Mouse (Mus musculus) left cerebral cortex, postnatal 25 days (tissue): ENCODE results near the gene Dtymk. TPM values are rescaled to one million over a fixed set of nuclear protein-coding genes. Genes with fewer than 3 reads are reported as not detected.

ENCODE experiments used
- DNase-seq, 2 experiments: peaks; one replicate each; pipeline ENCODE4 v3.0.0; 2022; ENCODE audit warnings: low spot score in 2 of 2, mixed read lengths in 1 of 2
- intact Hi-C: fragments of 180-260 bp; cut with DNase I; formaldehyde crosslinking; loops from one replicate; pipeline ENCODE4 v1.15.1; 2025
- total RNA-seq, 2 experiments: library from RNA; stranded (reverse); gene quantifications; 2 replicates each; pipeline ENCODE4 v1.2.3; 2021

Dtymk gene
- total RNA-seq, 2 experiments from 2014 or later, result 47.7 to 53.3 TPM

DNA sequence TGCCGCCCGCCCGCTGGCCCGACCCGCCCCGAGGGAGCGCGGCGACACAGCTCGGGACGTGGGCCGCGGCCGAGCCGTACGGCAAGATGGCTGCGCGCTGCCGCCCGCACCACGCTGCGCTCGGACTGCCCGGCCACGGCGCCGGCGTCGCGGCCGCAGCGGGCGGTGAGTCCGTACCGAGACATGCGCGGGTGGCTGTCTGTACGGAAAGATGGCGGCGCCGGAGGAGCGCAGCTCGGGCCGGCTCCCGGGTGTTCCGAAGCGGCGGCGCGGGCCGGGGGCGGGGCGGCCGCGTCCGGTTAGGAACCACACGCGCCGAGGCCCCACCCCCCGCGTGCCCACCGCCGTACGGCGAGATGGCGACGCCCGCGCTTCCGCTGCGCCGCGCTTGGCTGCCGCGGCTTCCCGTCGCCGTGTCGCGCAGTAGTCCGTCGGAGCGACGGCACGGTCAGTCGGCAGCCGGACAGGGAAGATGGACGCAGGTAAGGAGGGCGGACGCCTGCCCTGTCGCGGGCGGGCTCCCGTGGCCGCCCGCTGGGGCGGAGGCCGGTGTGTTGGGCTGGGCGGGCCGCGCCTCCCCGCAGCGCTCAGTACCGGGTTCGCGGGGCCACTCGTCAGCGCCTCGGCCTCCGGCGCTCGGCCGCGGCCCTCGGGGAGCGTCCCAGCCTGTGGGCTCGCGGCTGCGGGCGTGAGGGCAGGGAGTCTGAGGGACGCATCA is 47.0 kb downstream of the Dtymk start, which contains the start of gene Thap4:
TSS of gene Thap4 (minus strand) at position 292 of the 718 bp plus-strand sequence.
- intact Hi-C loops, result loop anchor here (1.0 kb wide), 2 partner anchors 49 to 119 kb away; partner anchors contain the start of gene Ing5
- DNase-seq, result peak; percentile 95 to 97

DNA sequence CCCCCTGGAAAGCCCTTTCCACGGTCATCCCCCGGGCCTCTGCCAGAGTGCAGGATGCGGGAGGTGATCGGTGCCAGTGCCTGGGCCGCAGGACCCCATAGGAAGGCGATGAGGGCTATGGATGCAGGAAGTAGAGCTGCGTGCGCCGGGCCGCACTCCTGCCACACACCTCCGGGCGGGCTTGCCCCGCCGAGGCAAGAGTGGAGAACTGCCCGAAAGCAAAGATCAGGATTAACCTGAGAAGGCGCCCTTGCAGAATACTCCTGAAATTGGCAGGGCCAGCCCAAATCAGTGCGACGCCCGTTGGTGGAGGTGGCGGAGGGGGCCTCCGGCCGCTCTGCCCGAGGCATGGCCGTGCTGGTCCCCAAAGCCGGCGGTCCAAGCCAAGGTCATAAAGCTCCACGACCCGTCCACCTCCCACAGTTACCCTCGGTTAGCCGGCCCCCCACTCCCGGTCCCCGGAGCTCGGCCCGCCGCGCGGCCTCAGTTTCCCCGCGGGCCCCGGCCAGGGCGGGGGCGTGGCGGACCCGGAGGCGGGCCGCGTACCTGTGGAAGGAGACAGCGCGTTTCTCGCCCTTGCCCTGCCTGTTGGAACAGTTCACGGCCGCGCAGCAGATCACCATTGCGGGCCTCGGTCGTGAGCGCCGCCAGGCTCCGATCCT is 47.7 kb downstream of the Dtymk start:
- intact Hi-C loops, result loop anchor here (1.0 kb wide), 2 partner anchors 49 to 119 kb away; partner anchors contain the start of gene Ing5

GRCm38 (mm10) chr1:93751290-93751689 is 50.4 kb downstream of the Dtymk start, which contains the start of gene Atg4b:
Gene Atg4b, plus strand, starts transcription at chr1:93751500.
- intact Hi-C loops, result no loop called here
- DNase-seq, result no peak

More for the DNA sequence above, 47.7 kb downstream of the Dtymk start:
- DNase-seq, result peak; percentile 20 to 37

DNA sequence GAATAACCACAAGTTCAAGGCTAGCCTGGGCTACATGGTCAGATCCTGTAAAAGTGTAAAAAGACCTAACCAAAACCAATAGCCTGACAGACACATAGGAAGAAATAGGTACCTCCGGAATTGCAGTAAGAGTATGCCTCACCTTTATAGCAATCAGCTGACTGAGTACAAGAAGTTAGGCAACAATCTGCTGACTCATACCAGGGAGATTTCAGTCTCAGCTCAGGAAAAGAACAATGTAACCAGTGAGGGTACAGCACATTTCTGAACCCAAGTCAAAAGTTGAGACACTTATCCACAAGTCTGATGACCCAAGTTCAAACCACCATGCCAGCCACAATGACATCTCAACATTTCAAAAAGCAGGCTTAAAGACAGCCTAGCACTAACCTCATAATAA is 53.2 kb downstream of the Dtymk start:
- intact Hi-C loops, result no loop called here
- DNase-seq, result no peak

- intact Hi-C loops, result no loop called here
- no peak for DNase-seq
Observed at GRCm38 (mm10) chr1:93746179-93746578, 55.6 kb downstream of the Dtymk start.

DNA sequence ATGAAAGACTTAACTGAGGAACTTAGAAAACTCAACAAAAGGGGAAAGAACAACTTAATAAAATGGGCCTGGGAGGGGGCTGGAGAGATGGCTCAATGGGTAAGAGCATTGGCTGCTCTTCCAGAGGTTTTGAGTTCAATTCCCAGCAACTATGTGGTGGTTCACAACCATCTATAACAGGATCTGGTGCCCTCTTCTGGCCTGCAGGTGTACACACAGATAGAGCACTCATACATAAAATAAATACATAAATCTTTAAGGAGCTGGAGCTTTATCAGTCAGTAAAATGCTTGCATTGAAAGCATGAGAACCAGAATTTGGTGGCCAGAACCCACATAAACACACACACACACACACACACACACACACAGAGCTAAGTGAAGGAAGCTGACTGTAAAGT is 58.8 kb downstream of the Dtymk start:
- intact Hi-C loops, result no loop called here
- no peak for DNase-seq

Other genes starting within 250 kb of the Dtymk start
- gene Stk25, start 143.3 kb downstream of the Dtymk start, total RNA-seq, result 100 to 1,000 TPM; 376 to 384 TPM
- gene Bok, start 116.3 kb downstream of the Dtymk start, total RNA-seq, result 10 to 100 TPM; 23.6 to 27.5 TPM
- gene Atg4b, start 50.4 kb downstream of the Dtymk start, total RNA-seq, result 10 to 100 TPM; 73.6 to 79.9 TPM
- gene Thap4, start 47.1 kb downstream of the Dtymk start, total RNA-seq, result 10 to 100 TPM; 39.6 TPM
- 10 to 100 TPM; 10.6 to 12.1 TPM for gene Ing5, start 2.0 kb upstream of the Dtymk start, total RNA-seq
- gene D2hgdh, start 23.0 kb upstream of the Dtymk start, total RNA-seq, result 10 to 100 TPM; 13.3 to 15.8 TPM
- gene Gal3st2, start 59.4 kb upstream of the Dtymk start, total RNA-seq, result under 1 TPM in 1 of 2 experiments, not detected in 1; 0.69 TPM
- gene Gal3st2b, start 116.4 kb upstream of the Dtymk start, total RNA-seq, result under 1 TPM; 0.25 to 0.46 TPM
- not detected for gene Gal3st2c, start 188.6 kb upstream of the Dtymk start, total RNA-seq
- 10 to 100 TPM in 1 of 2 experiments, 1 to 10 TPM in 1; 7.6 to 11.1 TPM for gene Neu4, start 218.5 kb upstream of the Dtymk start, total RNA-seq